Mouse (Mus musculus) left cerebral cortex, postnatal 25 days (tissue): ENCODE measurements around the gene Ppm1h. TPM values are rescaled to one million over a fixed set of nuclear protein-coding genes. Genes with fewer than 3 reads are reported as not detected.

Experiments used
- DNase-seq, 2 experiments: peaks; one replicate each; pipeline ENCODE4 v3.0.0; 2022; ENCODE audit warnings: low spot score in 2 of 2, mixed read lengths in 1 of 2
- intact Hi-C: fragments of 180-260 bp; cut with DNase I; formaldehyde crosslinking; loops from one replicate; pipeline ENCODE4 v1.15.1; 2025
- total RNA-seq, 2 experiments: library from RNA; stranded (reverse); gene quantifications; 2 replicates each; pipeline ENCODE4 v1.2.3; 2021

Gene Ppm1h
- total RNA-seq, 2 experiments from 2014 or later, result 93.9 to 111 TPM

DNA sequence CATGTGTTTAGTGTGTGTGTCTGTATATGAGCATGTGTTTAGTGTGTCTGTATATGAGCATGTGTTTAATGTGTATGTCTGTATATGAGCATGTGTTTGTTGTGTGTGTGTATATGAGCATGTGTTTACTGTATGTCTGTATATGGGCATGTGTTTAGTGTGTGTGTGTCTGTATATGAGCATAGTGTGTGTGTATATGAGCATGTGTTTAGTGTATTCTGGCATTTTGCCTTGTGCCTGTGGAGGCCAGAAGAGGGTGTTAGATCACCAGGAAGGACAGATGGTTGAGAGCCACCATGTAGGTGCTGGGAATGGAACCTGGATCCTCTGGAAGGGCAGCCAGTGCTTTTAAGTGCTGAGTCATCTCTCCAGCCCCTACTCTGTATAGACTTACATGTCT is 300.8 kb downstream of the Ppm1h start:
- intact Hi-C loops, result no loop called here
- no peak for DNase-seq

DNA sequence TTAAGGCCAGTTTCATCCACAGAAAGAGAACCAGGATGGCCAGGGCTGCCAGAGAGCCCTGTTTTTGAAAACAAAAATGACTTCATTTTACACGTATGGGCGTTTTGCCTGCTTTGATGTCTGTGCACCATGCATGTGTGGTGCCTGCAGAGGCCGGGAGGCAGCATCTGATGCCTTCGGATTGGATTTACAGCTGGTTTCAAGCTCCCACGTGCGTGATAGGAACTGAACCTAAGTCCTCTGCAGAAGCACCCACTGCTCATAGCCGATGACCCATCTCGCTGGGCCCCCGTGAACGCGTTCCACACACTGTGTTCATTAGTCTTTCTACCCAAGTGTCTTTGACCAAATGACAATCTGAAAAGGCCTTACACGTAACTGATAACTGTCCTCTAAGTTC is 301.6 kb downstream of the Ppm1h start:
- intact Hi-C loops, result loop anchor here (10.0 kb wide), 1 partner anchor 265 kb away; no protein-coding TSS in a partner anchor
- no peak for DNase-seq

- intact Hi-C loops, result loop anchor here (10.0 kb wide), 1 partner anchor 268 kb away; no protein-coding TSS in a partner anchor
- peak in 1 of 2 experiments; percentile 79 for DNase-seq
Measured at GRCm38 (mm10) chr10:122982909-122983578, 304.5 kb downstream of the Ppm1h start.

GRCm38 (mm10) chr10:122983579-122984530 is 305.3 kb downstream of the Ppm1h start:
- intact Hi-C loops, result loop anchor here (2.0 to 10.0 kb wide), 4 partner anchors 23 to 269 kb away; no protein-coding TSS in a partner anchor
- DNase-seq, result no peak

DNA sequence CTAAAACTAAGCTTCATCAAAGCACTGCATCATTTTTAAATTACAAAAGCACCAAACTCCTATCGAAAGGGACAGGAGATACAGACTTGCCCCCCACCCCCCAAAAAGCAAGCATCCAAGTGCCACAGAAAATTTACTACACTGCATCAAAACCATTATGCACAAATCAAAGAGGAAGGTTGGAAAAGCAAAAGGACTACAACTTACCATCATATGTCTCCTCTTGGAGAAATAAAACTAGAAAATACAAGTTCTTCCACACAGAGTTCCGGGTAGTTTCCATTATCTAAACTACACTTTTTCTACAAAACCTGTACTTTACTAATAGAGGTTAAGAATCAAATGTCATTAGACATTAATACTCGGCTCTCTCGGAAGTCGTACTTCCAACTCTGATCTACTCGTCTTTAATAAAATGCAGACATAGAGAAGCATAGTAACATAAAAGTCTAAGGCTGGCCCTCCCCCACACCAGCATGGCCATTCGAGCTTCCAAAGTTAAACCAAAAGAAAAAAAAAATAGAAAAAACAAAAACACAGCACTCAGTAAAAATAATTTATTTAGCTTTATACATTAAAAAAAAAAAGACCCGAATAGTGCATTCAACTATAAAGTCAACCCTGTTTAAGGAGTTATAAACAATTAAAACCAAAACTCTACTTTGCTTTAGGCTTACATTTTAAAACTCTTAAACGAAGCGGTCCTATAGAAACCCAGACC is 306.1 kb downstream of the Ppm1h start:
- no peak for DNase-seq
- intact Hi-C loops, result loop anchor here (2.0 to 10.0 kb wide), 5 partner anchors 24 to 432 kb away; no protein-coding TSS in a partner anchor

DNA sequence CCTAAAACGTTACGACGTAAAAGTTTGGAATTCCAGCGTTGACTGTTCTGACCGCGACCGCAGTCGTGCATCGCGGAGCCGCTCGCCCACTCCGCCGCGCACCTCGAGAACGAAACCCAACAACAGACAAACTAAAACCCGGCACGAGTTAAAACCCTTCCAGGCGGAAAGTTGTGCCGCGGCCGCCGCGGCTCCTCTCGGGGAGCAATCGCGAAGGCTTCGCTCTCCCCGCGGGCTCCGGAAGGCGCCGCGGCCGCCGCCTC is 306.6 kb downstream of the Ppm1h start:
- DNase-seq, result no peak
- intact Hi-C loops, result loop anchor here (2.0 to 10.0 kb wide), 5 partner anchors 24 to 433 kb away; no protein-coding TSS in a partner anchor

DNA sequence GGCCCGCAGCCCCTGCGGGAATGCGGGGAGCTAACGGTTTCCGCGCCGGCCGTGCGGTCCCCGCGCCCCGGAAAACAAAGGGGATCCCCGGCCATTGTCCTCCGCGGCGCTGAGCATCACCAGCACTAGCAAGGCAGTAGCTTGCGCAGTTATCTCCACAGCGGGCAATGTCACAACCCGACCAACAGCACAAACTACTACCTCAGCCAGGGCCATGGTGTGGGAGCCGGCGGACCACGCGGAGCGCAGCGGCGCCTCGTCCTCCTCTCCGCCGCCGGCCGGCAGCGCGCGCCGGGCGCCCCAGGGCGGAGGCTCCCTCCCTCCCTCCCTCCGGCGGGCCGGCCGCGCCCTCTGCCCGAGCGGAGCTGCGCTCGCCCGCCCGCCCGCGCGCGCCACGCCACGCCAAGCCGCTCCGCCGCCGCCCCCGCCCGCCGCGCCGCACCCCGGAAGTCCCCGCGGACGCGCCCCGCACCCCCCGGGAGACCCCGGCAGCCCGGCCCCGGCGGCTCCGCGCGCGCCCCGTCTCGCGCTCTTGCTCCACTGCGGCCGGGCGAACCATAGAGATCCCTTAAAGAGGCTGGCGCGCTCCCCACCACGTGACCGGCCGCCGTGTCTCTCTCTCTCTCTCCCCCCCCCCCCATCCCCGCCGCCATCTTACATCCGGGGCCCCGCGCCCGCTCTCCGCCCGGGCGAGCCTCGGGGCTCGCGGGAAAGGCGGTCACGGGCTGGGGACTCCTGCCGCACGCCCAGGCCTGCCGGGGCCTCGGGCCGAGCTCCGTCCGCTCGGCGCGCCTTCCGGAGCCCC is 307.2 kb downstream of the Ppm1h start:
- intact Hi-C loops, result loop anchor here (1.0 to 10.0 kb wide), 6 partner anchors 25 to 433 kb away; no protein-coding TSS in a partner anchor
- DNase-seq, result peak; percentile 76 to 85

GRCm38 (mm10) chr10:122986320-122987225 is 308.0 kb downstream of the Ppm1h start:
- intact Hi-C loops, result loop anchor here (1.0 to 10.0 kb wide), 3 partner anchors 178 to 434 kb away; no protein-coding TSS in a partner anchor
- DNase-seq, result peak; percentile 80 to 84

GRCm38 (mm10) chr10:122987671-122988128 is 309.1 kb downstream of the Ppm1h start:
- intact Hi-C loops, result loop anchor here (5.0 to 10.0 kb wide), 2 partner anchors 273 to 435 kb away; no protein-coding TSS in a partner anchor

DNA sequence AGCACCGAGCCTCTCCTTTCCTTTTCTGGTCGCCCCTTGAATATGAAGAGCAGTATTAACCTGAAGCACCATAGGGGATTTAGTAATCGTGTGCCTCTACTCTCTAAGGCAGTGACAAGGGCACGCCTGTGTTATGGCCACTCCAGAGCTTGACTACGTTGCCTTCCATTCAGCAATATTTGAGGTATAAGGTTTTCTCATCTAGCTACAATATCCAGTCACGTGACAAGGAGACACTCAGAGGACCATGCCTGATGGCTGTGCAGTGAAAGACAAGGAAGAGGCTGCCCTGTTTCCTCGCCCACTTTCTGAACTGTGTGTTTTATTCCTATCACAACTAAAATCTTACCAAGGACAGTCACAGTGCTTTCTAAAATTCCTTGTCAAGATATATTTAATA is 309.8 kb downstream of the Ppm1h start:
- DNase-seq, result no peak
- intact Hi-C loops, result loop anchor here (5.0 to 10.0 kb wide), 2 partner anchors 274 to 436 kb away; no protein-coding TSS in a partner anchor

More at GRCm38 (mm10) chr10:122987671-122988128, 309.1 kb downstream of the Ppm1h start:
- peak in 1 of 2 experiments; percentile 73 for DNase-seq

DNA sequence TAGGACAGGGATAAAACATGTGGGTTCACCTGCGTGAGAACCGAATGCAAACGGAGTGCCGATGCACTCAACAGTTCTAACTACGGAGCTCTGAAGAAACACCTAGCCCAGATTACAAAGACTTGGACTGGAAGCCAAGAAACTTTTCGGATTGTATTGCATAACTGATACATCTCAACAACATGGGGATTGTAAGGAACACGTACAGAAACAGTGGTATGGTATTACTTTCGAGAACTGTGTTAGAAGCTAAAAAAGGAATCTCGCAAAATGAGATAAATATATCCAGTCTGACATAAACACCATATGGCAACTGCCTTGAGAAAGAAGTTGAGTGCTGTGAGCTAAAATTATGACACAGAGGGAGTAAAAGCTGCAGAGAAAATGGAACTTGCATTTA is 311.4 kb downstream of the Ppm1h start:
- DNase-seq, result peak in 1 of 2 experiments; percentile 88
- intact Hi-C loops, result loop anchor here (1.0 to 10.0 kb wide), 4 partner anchors 182 to 438 kb away; no protein-coding TSS in a partner anchor

- intact Hi-C loops, result loop anchor here (1.0 to 10.0 kb wide), 2 partner anchors 182 to 306 kb away; no protein-coding TSS in a partner anchor
Measured at GRCm38 (mm10) chr10:122990606-122991005, 312.0 kb downstream of the Ppm1h start.

DNA sequence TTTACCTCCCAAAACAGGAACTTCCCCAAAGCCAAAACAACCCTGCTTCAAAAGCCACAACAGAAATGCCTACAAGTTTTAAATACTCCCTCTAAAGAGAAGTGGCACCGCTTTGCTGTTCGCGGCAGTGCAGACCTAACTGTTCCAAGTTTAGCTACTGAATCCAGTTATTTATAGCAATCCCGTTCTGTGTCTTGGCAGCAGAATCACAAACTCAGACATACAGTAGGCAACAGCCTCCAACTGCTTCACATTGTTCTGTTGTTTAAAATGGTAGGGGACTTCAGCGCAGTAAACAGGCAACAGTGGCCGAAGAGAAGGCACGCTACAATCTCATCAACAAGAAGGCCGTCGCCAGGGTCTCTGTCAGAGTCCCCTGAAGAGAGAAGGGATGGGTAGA is 312.5 kb downstream of the Ppm1h start:
- intact Hi-C loops, result loop anchor here (10.0 kb wide), 1 partner anchor 306 kb away; no protein-coding TSS in a partner anchor
- peak; percentile 61 to 87 for DNase-seq

More at GRCm38 (mm10) chr10:122990606-122991005, 312.0 kb downstream of the Ppm1h start:
- DNase-seq, result no peak

DNA sequence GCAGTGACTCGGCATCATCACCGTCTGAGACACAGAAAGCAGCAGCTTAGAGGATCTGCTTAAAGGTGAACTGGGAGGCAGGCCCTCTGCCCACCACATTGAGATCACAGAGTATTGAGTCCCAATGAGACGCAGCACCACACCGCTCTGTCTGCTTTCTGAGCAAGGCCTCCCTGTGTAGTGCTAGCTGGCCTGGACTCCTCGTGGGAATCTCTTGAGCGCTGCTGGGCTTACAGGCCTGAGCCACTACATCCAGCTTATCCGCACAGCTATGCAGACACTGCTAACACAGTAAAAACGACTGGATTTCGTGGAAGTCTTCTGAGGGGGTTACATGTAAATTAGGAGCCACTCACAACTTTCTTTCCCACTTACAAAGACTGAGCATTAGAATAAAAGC is 313.1 kb downstream of the Ppm1h start:
- intact Hi-C loops, result loop anchor here (10.0 kb wide), 1 partner anchor 307 kb away; no protein-coding TSS in a partner anchor
- DNase-seq, result no peak

DNA sequence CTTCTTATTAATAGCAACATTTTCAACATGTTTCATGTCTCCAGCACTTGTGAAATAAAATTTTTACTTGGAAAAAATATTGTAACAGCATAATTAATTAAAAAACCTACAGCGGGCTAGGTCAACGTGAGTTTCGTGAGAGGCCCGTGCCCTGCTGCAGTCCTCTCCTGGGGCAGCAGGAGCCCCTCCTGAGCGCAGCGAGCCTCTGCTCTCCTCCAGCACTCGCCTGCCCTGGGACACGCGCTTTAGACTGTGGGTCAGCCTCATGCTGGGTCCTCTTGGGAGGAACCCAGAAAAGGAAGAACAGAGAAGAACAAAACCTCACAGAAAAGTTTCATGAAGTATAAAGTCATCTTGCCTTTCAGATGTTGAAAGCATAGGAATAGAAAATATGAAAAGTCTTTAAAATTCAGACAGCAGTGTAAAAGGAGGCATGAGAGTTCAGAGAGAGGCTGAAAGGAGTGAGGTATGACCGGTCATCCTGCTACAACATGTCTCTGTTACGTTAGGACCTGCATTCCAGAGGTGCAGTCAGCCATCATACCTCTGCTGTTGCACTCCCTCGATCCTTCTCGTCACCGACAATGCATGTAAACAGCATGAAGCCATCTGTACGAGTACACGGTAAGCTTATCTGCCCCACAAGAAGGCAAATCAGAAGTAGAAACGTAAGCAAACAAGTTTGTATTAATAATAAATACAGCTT is 316.0 kb downstream of the Ppm1h start:
- intact Hi-C loops, result loop anchor here (10.0 kb wide), 1 partner anchor 310 kb away; no protein-coding TSS in a partner anchor
- DNase-seq, result no peak
